Mouse (Mus musculus): ENCODE data around the gene Lsamp. TPM values are rescaled to one million over a fixed set of nuclear protein-coding genes. Genes with fewer than 3 reads are reported as not detected.

Gene Lsamp
- total and polyA plus RNA-seq, 3 experiments = not detected

GRCm38 (mm10) chr16:41588675-41589301 lies 1604.6 kb downstream of the Lsamp start:
- no peak overlapping the region for H3K9ac ChIP-seq (ENCODE audit: insufficient read depth, low read depth)
- dilution Hi-C loops (cut with MboI; ENCODE audit: extremely low pct_ligation_motif_present, extremely low pct_unique_long_range_greater_than_20kb, low sequenced_read_pairs) = no loop called here
- no peaks in the 10 kb centered on the region for H3K79me2 ChIP-seq (replicated peaks; ENCODE audit: control insufficient read depth, extremely low read depth, insufficient read depth, poor library complexity, severe bottlenecking)
- H3K27ac ChIP-seq (ENCODE audit: insufficient read depth, low read depth) = no peak overlapping the region
- no peaks in the 10 kb centered on the region for H3K36me3 ChIP-seq (replicated peaks in 1 of 2; ENCODE audit: control insufficient read depth in 1 of 2, insufficient read depth in 1 of 2, low read length in 1 of 2)
- H3K27me3 ChIP-seq (replicated peaks) = no peaks in the 10 kb centered on the region
- H3K4me2 ChIP-seq (ENCODE audit: insufficient read depth, low read depth, poor library complexity, severe bottlenecking) = no peak overlapping the region
- peaks cover 56% of the 10 kb centered on the region for H3K9me3 ChIP-seq (replicated peaks; ENCODE audit: low read length)
- no peak for DNase-seq (ENCODE audit: extremely low read depth)
- in situ Hi-C loops (cut with MboI; ENCODE audit: low pct_ligation_motif_present, low pct_unique_long_range_greater_than_20kb, low sequenced_read_pairs) = no loop called here
- H3K4me3 ChIP-seq (replicated peaks in 1 of 3; ENCODE audit: low read depth in 2 of 3, low read length in 2 of 3, poor library complexity in 1 of 3) = no peak overlapping the region
- H3K4me1 ChIP-seq (ENCODE audit: control insufficient read depth in 1 of 2, insufficient read depth in 2 of 2) = no peaks in the 10 kb centered on the region
- TF ChIP-seq TCF12 (IDR thresholded peaks at IDR 0.05; ENCODE audit: low read depth, low read length) = no peak
- TF ChIP-seq MYC (IDR thresholded peaks at IDR 0.05; ENCODE audit: low read depth, low read length) = no peak
- TF ChIP-seq CHD2 (IDR thresholded peaks at IDR 0.05; ENCODE audit: low read length) = no peak
- TF ChIP-seq BHLHE40 (IDR thresholded peaks at IDR 0.05; ENCODE audit: low read depth, low read length) = no peak
- TF ChIP-seq POLR2AphosphoS2 (IDR thresholded peaks at IDR 0.05; ENCODE audit: low read depth, low read length) = no peak
- no peak for TF ChIP-seq KAT2A (IDR thresholded peaks at IDR 0.05; ENCODE audit: insufficient replicate concordance, low read length)
- TF ChIP-seq NELFE (IDR thresholded peaks at IDR 0.05; ENCODE audit: low read depth, low read length) = no peak
- no peak for TF ChIP-seq ZMIZ1 (IDR thresholded peaks at IDR 0.05; ENCODE audit: low read depth, low read length)
- no peak for TF ChIP-seq MAFK (IDR thresholded peaks at IDR 0.05; ENCODE audit: insufficient replicate concordance, low read length)
- TF ChIP-seq UBTF (IDR thresholded peaks at IDR 0.05; ENCODE audit: low read depth, low read length) = no peak
- TF ChIP-seq USF1 (IDR thresholded peaks at IDR 0.05; ENCODE audit: low read depth, low read length) = no peak
- TF ChIP-seq IRF4 (IDR thresholded peaks at IDR 0.05; ENCODE audit: low read depth, low read length) = no peak
- TF ChIP-seq MAX (IDR thresholded peaks at IDR 0.05; ENCODE audit: low read length) = no peak
- no peak for TF ChIP-seq HCFC1 (IDR thresholded peaks at IDR 0.05; ENCODE audit: low read depth, low read length)
- no peak for TF ChIP-seq GABPA (IDR thresholded peaks at IDR 0.05; ENCODE audit: insufficient replicate concordance, low read depth, low read length)
- TF ChIP-seq CTCF (conservative IDR thresholded peaks at IDR 0.05 in 1 of 2, IDR thresholded peaks at IDR 0.05 in 1 of 2; ENCODE audit: low read depth in 2 of 2, low read length in 2 of 2) = no peak
- no peak for TF ChIP-seq ETS1 (conservative IDR thresholded peaks at IDR 0.05; ENCODE audit: low read depth, low read length)
- no peak for TF ChIP-seq TBP (conservative IDR thresholded peaks at IDR 0.05; ENCODE audit: low read depth, low read length)

- Histone ChIP-seq H3K36me3 (replicated peaks in 1 of 2; ENCODE audit: control insufficient read depth in 1 of 2, insufficient read depth in 1 of 2, low read length in 1 of 2) (no peaks in the 10 kb centered on the region), H3K4me1 (ENCODE audit: control insufficient read depth in 1 of 2, insufficient read depth in 2 of 2) (no peaks in the 10 kb centered on the region), H3K27me3 (replicated peaks) (no peaks in the 10 kb centered on the region), H3K27ac (ENCODE audit: insufficient read depth, low read depth) (no peak overlapping the region), H3K9me3 (replicated peaks; ENCODE audit: low read length) (peaks cover 51% of the 10 kb centered on the region), H3K4me2 (ENCODE audit: insufficient read depth, low read depth, poor library complexity, severe bottlenecking) (no peak overlapping the region), H3K4me3 (replicated peaks in 1 of 3; ENCODE audit: low read depth in 2 of 3, low read length in 2 of 3, poor library complexity in 1 of 3) (no peak overlapping the region), H3K79me2 (replicated peaks; ENCODE audit: control insufficient read depth, extremely low read depth, insufficient read depth, poor library complexity, severe bottlenecking) (no peaks in the 10 kb centered on the region), H3K9ac (ENCODE audit: insufficient read depth, low read depth) (no peak overlapping the region)
- in situ Hi-C loops (cut with MboI; ENCODE audit: low pct_ligation_motif_present, low pct_unique_long_range_greater_than_20kb, low sequenced_read_pairs) = no loop called here
- dilution Hi-C loops (cut with MboI; ENCODE audit: extremely low pct_ligation_motif_present, extremely low pct_unique_long_range_greater_than_20kb, low sequenced_read_pairs) = no loop called here
- DNase-seq (ENCODE audit: extremely low read depth) = no peak
- TF ChIP-seq MAFK (IDR thresholded peaks at IDR 0.05; ENCODE audit: insufficient replicate concordance, low read length) = no peak
- no peak for TF ChIP-seq GABPA (IDR thresholded peaks at IDR 0.05; ENCODE audit: insufficient replicate concordance, low read depth, low read length)
- TF ChIP-seq KAT2A (IDR thresholded peaks at IDR 0.05; ENCODE audit: insufficient replicate concordance, low read length) = no peak
- no peak for TF ChIP-seq JUN (IDR thresholded peaks at IDR 0.05; ENCODE audit: insufficient read depth, low read depth, low read length)
- no peak for TF ChIP-seq ELF1 (IDR thresholded peaks at IDR 0.05; ENCODE audit: low read depth, low read length)
- no peak for TF ChIP-seq RCOR1 (conservative IDR thresholded peaks at IDR 0.05; ENCODE audit: low read depth, low read length)
- no peak for TF ChIP-seq MYC (IDR thresholded peaks at IDR 0.05; ENCODE audit: low read depth, low read length)
- no peak for TF ChIP-seq MEF2A (IDR thresholded peaks at IDR 0.05; ENCODE audit: borderline replicate concordance, low read depth, low read length)
- TF ChIP-seq EP300 (IDR thresholded peaks at IDR 0.05; ENCODE audit: low read length) = no peak
- TF ChIP-seq ETS1 (conservative IDR thresholded peaks at IDR 0.05; ENCODE audit: low read depth, low read length) = no peak
- no peak for TF ChIP-seq USF1 (IDR thresholded peaks at IDR 0.05; ENCODE audit: low read depth, low read length)
- TF ChIP-seq BHLHE40 (IDR thresholded peaks at IDR 0.05; ENCODE audit: low read depth, low read length) = no peak
- no peak for TF ChIP-seq MXI1 (IDR thresholded peaks at IDR 0.05; ENCODE audit: low read depth, low read length)
- no peak for TF ChIP-seq MAX (IDR thresholded peaks at IDR 0.05; ENCODE audit: low read length)
- no peak for TF ChIP-seq ZKSCAN1 (IDR thresholded peaks at IDR 0.05; ENCODE audit: borderline replicate concordance, low read depth, low read length)
- no peak for TF ChIP-seq JUND (conservative IDR thresholded peaks at IDR 0.05; ENCODE audit: low read depth, low read length)
- no peak for TF ChIP-seq SIN3A (IDR thresholded peaks at IDR 0.05; ENCODE audit: low read length)
- TF ChIP-seq MAZ (IDR thresholded peaks at IDR 0.05; ENCODE audit: low read depth, low read length) = no peak
- no peak for TF ChIP-seq TCF12 (IDR thresholded peaks at IDR 0.05; ENCODE audit: low read depth, low read length)
- TF ChIP-seq USF2 (conservative IDR thresholded peaks at IDR 0.05; ENCODE audit: low read depth, low read length) = no peak
These were observed 1628.1 kb downstream of the Lsamp start for GRCm38 (mm10) chr16:41612229-41612628.
